Mouse (Mus musculus) CD4-positive naive resting alpha-beta T cell, adult 57 days (primary cell): ENCODE data around the gene Ms4a4a. TPM values are rescaled to one million over a fixed set of nuclear protein-coding genes. Genes with fewer than 3 reads are reported as not detected.

Experiments used
- total RNA-seq: library from RNA; stranded (reverse); gene quantifications from one replicate; pipeline ENCODE4 v1.2.4, GENCODE M21; 2023

Ms4a4a gene
- total RNA-seq = 2.5 TPM

GRCm38 (mm10) chr19:11375273-11375672, at the start of gene Ms4a4a:
Ms4a4a (plus strand) TSS chr19:11375523.

DNA sequence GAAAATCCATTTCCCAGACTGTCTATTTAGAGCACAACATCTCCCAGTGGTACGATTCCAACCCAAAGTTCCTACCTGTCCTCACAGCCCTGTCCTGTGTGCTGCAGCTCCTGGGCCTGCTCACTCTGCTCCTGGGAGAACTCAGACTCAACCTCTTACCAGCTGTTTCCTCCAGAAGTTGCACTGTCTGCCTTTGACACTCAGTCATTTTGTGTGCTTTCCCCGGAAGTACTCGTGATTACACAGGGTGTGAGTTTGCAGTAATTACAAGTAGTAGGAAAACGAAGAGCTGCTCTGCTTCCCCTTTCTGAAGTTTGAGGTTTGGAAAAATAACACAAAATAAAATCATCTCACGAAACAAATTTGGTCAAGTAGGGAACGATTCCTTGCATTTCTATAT, 39.4 kb upstream of the Ms4a4a start, which contains the start of gene Ms4a7:
Ms4a7 (minus strand) TSS at position 215 of the 400 bp plus-strand sequence.

GRCm38 (mm10) chr19:11404527-11404926, 29.2 kb downstream of the Ms4a4a start, which contains the start of gene Ms4a4c:
Ms4a4c (plus strand) TSS chr19:11404770.

Other genes starting within 250 kb of the Ms4a4a start
- not detected for gene 1700017D01Rik, start 244.6 kb upstream of the Ms4a4a start, total RNA-seq
- gene 1700025F22Rik, start 210.2 kb upstream of the Ms4a4a start, total RNA-seq = not detected
- gene Ms4a13, start 178.8 kb upstream of the Ms4a4a start, total RNA-seq = not detected
- not detected for gene Ms4a12, start 143.1 kb upstream of the Ms4a4a start, total RNA-seq
- gene Ms4a1, start 109.3 kb upstream of the Ms4a4a start, total RNA-seq = 23.8 TPM
- gene Ms4a5, start 91.7 kb upstream of the Ms4a4a start, total RNA-seq = not detected
- not detected for gene Ms4a14, start 61.1 kb upstream of the Ms4a4a start, total RNA-seq
- gene Ms4a7, start 39.4 kb upstream of the Ms4a4a start, total RNA-seq = not detected
- gene Ms4a4c, start 29.2 kb downstream of the Ms4a4a start, total RNA-seq = 26.5 TPM
- gene Ms4a4b, start 68.0 kb downstream of the Ms4a4a start, total RNA-seq = 839 TPM
- gene Ms4a6c, start 93.8 kb downstream of the Ms4a4a start, total RNA-seq = 40.2 TPM
- 354 TPM for gene Gm8369, start 110.4 kb downstream of the Ms4a4a start, total RNA-seq
- 659 TPM for gene Ms4a6b, start 141.0 kb downstream of the Ms4a4a start, total RNA-seq
- not detected for gene Ms4a4d, start 161.3 kb downstream of the Ms4a4a start, total RNA-seq
- 9.2 TPM for gene Ms4a6d, start 229.3 kb downstream of the Ms4a4a start, total RNA-seq
- not detected for gene Ms4a2, start 248.2 kb downstream of the Ms4a4a start, total RNA-seq